Mouse (Mus musculus) embryonic fibroblast, embryonic 13.5 days (primary cell): ENCODE measurements around the gene Tlr7.

Experiments used
- CTCF ChIP-seq: IDR thresholded peaks from 2 replicates; pipeline ENCODE4 v1.5.1; 2011; ENCODE audit warnings: mild to moderate bottlenecking, control low read depth, low read length, moderate library complexity, borderline replicate concordance; ENCODE audit not compliant: insufficient read depth
- POLR2A ChIP-seq: IDR thresholded peaks from 2 replicates; pipeline ENCODE4 v1.6.1; 2011; ENCODE audit warnings: low read depth, mild to moderate bottlenecking, control low read depth, low read length, moderate library complexity

GRCm38 (mm10) chrX:167323742-167324141, 6.6 kb downstream of the Tlr7 start:
- TF ChIP-seq CTCF (no peak), POLR2A (no peak)
